Mouse (Mus musculus) hindbrain, embryonic 13.5 days (tissue): ENCODE results near the gene Ssmem1. TPM values are rescaled to one million over a fixed set of nuclear protein-coding genes. Genes with fewer than 3 reads are reported as not detected.

Experiments
- ATAC-seq: fragments of 200-750 bp; cut with Nextera tagmentation; 2 replicates; pipeline ENCODE4 v1.8.0; 2017; ENCODE audit warnings: moderate TSS enrichment; ENCODE audit not compliant: low FRiP score
- H3K27ac ChIP-seq: fragments of 300-500 bp; sonication (generic); 2 replicates; pipeline ENCODE4 v1.5.1; 2015; ENCODE audit warnings: inconsistent platforms, mild to moderate bottlenecking, moderate library complexity
- H3K27me3 ChIP-seq: fragments of 300-500 bp; sonication (generic); 2 replicates; pipeline ENCODE4 v1.6.1; 2015; ENCODE audit warnings: mild to moderate bottlenecking, inconsistent platforms
- H3K36me3 ChIP-seq: fragments of 300-500 bp; sonication (generic); 2 replicates; pipeline ENCODE4 v1.6.1; 2015; ENCODE audit warnings: mild to moderate bottlenecking, inconsistent platforms
- H3K4me1 ChIP-seq: fragments of 300-500 bp; sonication (generic); replicated peaks from 2 replicates; pipeline ENCODE4 v1.6.1; 2015; ENCODE audit warnings: inconsistent platforms
- H3K4me2 ChIP-seq: fragments of 300-500 bp; sonication (generic); 2 replicates; pipeline ENCODE4 v1.6.1; 2015; ENCODE audit warnings: inconsistent platforms, mild to moderate bottlenecking, moderate library complexity
- H3K4me3 ChIP-seq: fragments of 300-500 bp; sonication (generic); 2 replicates; pipeline ENCODE4 v1.5.1; 2015; ENCODE audit warnings: mild to moderate bottlenecking, inconsistent platforms
- H3K9ac ChIP-seq: fragments of 300-500 bp; sonication (generic); 2 replicates; pipeline ENCODE4 v1.6.1; 2015; ENCODE audit warnings: mild to moderate bottlenecking, inconsistent platforms
- H3K9me3 ChIP-seq: fragments of 300-500 bp; sonication (generic); 2 replicates; pipeline ENCODE4 v1.6.1; 2016; ENCODE audit warnings: inconsistent platforms
- WGBS: fragments of 180-500 bp; shearing (Covaris S2); methylation state at CpG from one replicate; pipeline ENCODE4 v1.1.7; 2015; 5-methylcytosine and 5-hydroxymethylcytosine counted together
- polyA plus RNA-seq: library from polyadenylated mRNA; unstranded; fragments of >200 nt; fragmentation: Nextera tagmentation; extraction: Ambion mirVana; gene quantifications from 2 replicates; pipeline ENCODE4 v1.2.1, GENCODE M21; 2015

Gene Ssmem1
- polyA plus RNA-seq, 1 experiment from 2014 or later, result 0.12 TPM

- no peak overlapping the region for H3K9ac ChIP-seq
- H3K4me3 ChIP-seq, result no peak overlapping the region
- H3K36me3 ChIP-seq, result peaks cover 35% of the 10 kb centered on the region
- H3K4me1 ChIP-seq, result peaks cover 9% of the 10 kb centered on the region; the same call in 1 of the 2 replicates
- WGBS, result 92% methylated on average over 6 of the region's 6 CpGs
- ATAC-seq, result no peak
- no peaks in the 10 kb centered on the region for H3K9me3 ChIP-seq
- H3K4me2 ChIP-seq, result no peak overlapping the region
- no peaks in the 10 kb centered on the region for H3K27me3 ChIP-seq
- H3K27ac ChIP-seq, result no peak overlapping the region
Observed at GRCm38 (mm10) chr6:30477784-30478183, 31.9 kb upstream of the Ssmem1 start.

- 98% methylated on average over 3 of the region's 3 CpGs for WGBS
Observed at GRCm38 (mm10) chr6:30479418-30479817, 30.2 kb upstream of the Ssmem1 start.

GRCm38 (mm10) chr6:30482908-30483307 is 26.7 kb upstream of the Ssmem1 start:
- Histone ChIP-seq H3K4me1 (peaks cover 9% of the 10 kb centered on the region; the same call in 1 of the 2 replicates), H3K27ac (no peak overlapping the region), H3K9me3 (no peaks in the 10 kb centered on the region), H3K36me3 (peaks cover 73% of the 10 kb centered on the region), H3K27me3 (no peaks in the 10 kb centered on the region), H3K4me3 (no peak overlapping the region), H3K9ac (no peak overlapping the region), H3K4me2 (no peak overlapping the region)
- WGBS, result 85% methylated on average over 2 of the region's 2 CpGs
- ATAC-seq, result no peak

More at GRCm38 (mm10) chr6:30479418-30479817, 30.2 kb upstream of the Ssmem1 start:
- Histone ChIP-seq H3K27me3 (no peaks in the 10 kb centered on the region), H3K9ac (no peak overlapping the region), H3K4me2 (no peak overlapping the region), H3K9me3 (no peaks in the 10 kb centered on the region), H3K27ac (no peak overlapping the region), H3K4me3 (no peak overlapping the region), H3K36me3 (peaks cover 49% of the 10 kb centered on the region), H3K4me1 (peaks cover 9% of the 10 kb centered on the region; the same call in 1 of the 2 replicates)
- no peak for ATAC-seq

GRCm38 (mm10) chr6:30486504-30486903 is 23.1 kb upstream of the Ssmem1 start:
- Histone ChIP-seq H3K27me3 (no peaks in the 10 kb centered on the region), H3K4me2 (no peak overlapping the region), H3K4me1 (no peaks in the 10 kb centered on the region), H3K27ac (no peak overlapping the region), H3K9me3 (no peaks in the 10 kb centered on the region), H3K4me3 (no peak overlapping the region), H3K36me3 (peaks cover 73% of the 10 kb centered on the region), H3K9ac (no peak overlapping the region)
- ATAC-seq, result no peak
- 93% methylated on average over 6 of the region's 6 CpGs for WGBS

- Histone ChIP-seq H3K27ac (no peak overlapping the region), H3K36me3 (peaks cover 30% of the 10 kb centered on the region), H3K4me1 (no peaks in the 10 kb centered on the region), H3K9me3 (no peaks in the 10 kb centered on the region), H3K4me3 (no peak overlapping the region), H3K4me2 (no peak overlapping the region), H3K9ac (no peak overlapping the region), H3K27me3 (no peaks in the 10 kb centered on the region)
- 88% methylated on average over 3 of the region's 3 CpGs for WGBS
- ATAC-seq, result no peak
Observed at GRCm38 (mm10) chr6:30499049-30499448, 10.6 kb upstream of the Ssmem1 start.

- Histone ChIP-seq H3K36me3 (peaks cover 14% of the 10 kb centered on the region), H3K27me3 (no peaks in the 10 kb centered on the region), H3K27ac (peak overlapping the region; percentile 91), H3K4me1 (peaks cover 5% of the 10 kb centered on the region), H3K4me3 (peak overlapping the region; percentile 55), H3K9ac (peak overlapping the region; percentile 71), H3K4me2 (peak overlapping the region; percentile 63), H3K9me3 (no peaks in the 10 kb centered on the region)
- ATAC-seq, result no peak
- 3% methylated on average over 2 of the region's 2 CpGs for WGBS
Observed at GRCm38 (mm10) chr6:30508824-30509223, 825 bp upstream of the Ssmem1 start.

GRCm38 (mm10) chr6:30510291-30510690 is 642 bp downstream of the Ssmem1 start:
- Histone ChIP-seq H3K4me1 (peaks cover 5% of the 10 kb centered on the region), H3K4me3 (no peak overlapping the region)
- no peak for ATAC-seq

GRCm38 (mm10) chr6:30514242-30514641 is 4.6 kb downstream of the Ssmem1 start:
- Histone ChIP-seq H3K9me3 (no peaks in the 10 kb centered on the region), H3K4me3 (no peak overlapping the region), H3K9ac (no peak overlapping the region), H3K36me3 (no peaks in the 10 kb centered on the region), H3K27ac (no peak overlapping the region), H3K4me1 (peaks cover 5% of the 10 kb centered on the region), H3K27me3 (no peaks in the 10 kb centered on the region), H3K4me2 (no peak overlapping the region)
- 43% methylated on average over 9 of the region's 9 CpGs for WGBS
- no peak for ATAC-seq

More at GRCm38 (mm10) chr6:30510291-30510690, 642 bp downstream of the Ssmem1 start:
- Histone ChIP-seq H3K36me3 (peaks cover 5% of the 10 kb centered on the region), H3K27ac (peak overlapping the region; percentile 91), H3K4me2 (peak overlapping the region; percentile 63), H3K9me3 (no peaks in the 10 kb centered on the region), H3K9ac (peak overlapping the region; percentile 51; the same call in 1 of the 2 replicates), H3K27me3 (no peaks in the 10 kb centered on the region)
- whole genome bisulfite sequencing, result 66% methylated on average over 5 of the region's 5 CpGs

- Histone ChIP-seq H3K36me3 (no peaks in the 10 kb centered on the region), H3K9ac (no peak overlapping the region), H3K4me3 (no peak overlapping the region), H3K27ac (no peak overlapping the region), H3K9me3 (no peaks in the 10 kb centered on the region), H3K4me1 (0 out of 2 replicates have a peak, but pooled peaks cover 3% of the 10 kb centered on the region), H3K27me3 (no peaks in the 10 kb centered on the region), H3K4me2 (no peak overlapping the region)
- no peak for ATAC-seq
- WGBS, result 68% methylated on average over 11 of the region's 11 CpGs
Observed at GRCm38 (mm10) chr6:30520400-30520799, 10.8 kb downstream of the Ssmem1 start.

- ATAC-seq, result no peak
- no peak overlapping the region for H3K9ac ChIP-seq
- H3K27ac ChIP-seq, result 0 out of 2 replicates have a peak overlapping the region, but pooled peaks have one; percentile 30
- H3K36me3 ChIP-seq, result no peaks in the 10 kb centered on the region
- 63% methylated on average over 7 of the region's 7 CpGs for WGBS
- no peaks in the 10 kb centered on the region for H3K27me3 ChIP-seq
- no peaks in the 10 kb centered on the region for H3K9me3 ChIP-seq
- no peak overlapping the region for H3K4me2 ChIP-seq
- H3K4me3 ChIP-seq, result no peak overlapping the region
- peaks cover 21% of the 10 kb centered on the region for H3K4me1 ChIP-seq
Observed at GRCm38 (mm10) chr6:30525456-30526332, 16.0 kb downstream of the Ssmem1 start.

- Histone ChIP-seq H3K36me3 (no peaks in the 10 kb centered on the region), H3K9me3 (no peaks in the 10 kb centered on the region), H3K4me3 (peak overlapping the region; percentile 22), H3K27ac (peak overlapping the region; percentile 84), H3K9ac (peak overlapping the region; percentile 49; the same call in 1 of the 2 replicates), H3K27me3 (no peaks in the 10 kb centered on the region), H3K4me1 (peaks cover 21% of the 10 kb centered on the region), H3K4me2 (peak overlapping the region; percentile 48)
- 12% methylated on average over 19 of the region's 19 CpGs for WGBS
- ATAC-seq, result peak; percentile 49; the same call in 1 of the 2 replicates
Observed at GRCm38 (mm10) chr6:30526586-30527515, 17.2 kb downstream of the Ssmem1 start.

- Histone ChIP-seq H3K9ac (no peak overlapping the region), H3K4me2 (no peak overlapping the region), H3K27ac (no peak overlapping the region), H3K4me3 (no peak overlapping the region), H3K36me3 (no peaks in the 10 kb centered on the region), H3K4me1 (peaks cover 21% of the 10 kb centered on the region), H3K9me3 (no peaks in the 10 kb centered on the region), H3K27me3 (no peaks in the 10 kb centered on the region)
- WGBS, result 76% methylated on average over 6 of the region's 6 CpGs
- ATAC-seq, result no peak
Observed at GRCm38 (mm10) chr6:30528800-30529199, 19.2 kb downstream of the Ssmem1 start.
